Mouse (Mus musculus) myocyte (in vitro differentiated cells): Measurements from ENCODE around the gene Sys1.

Source experiments
- MYOD1 ChIP-seq, 3 experiments: IDR thresholded peaks; one replicate each; pipeline ENCODE4 v1.6.1; 2011; ENCODE audit warnings: control low read depth in 2 of 3, low read depth in 2 of 3, mild to moderate bottlenecking in 2 of 3, moderate library complexity in 1 of 3; ENCODE audit not compliant: insufficient read length in 2 of 3, control insufficient read depth in 1 of 3
- MYOG ChIP-seq, 3 experiments: IDR thresholded peaks; one replicate each; pipeline ENCODE4 v1.6.1; 2011; ENCODE audit warnings: control low read depth in 2 of 3, low read depth in 2 of 3, mild to moderate bottlenecking in 2 of 3; ENCODE audit not compliant: insufficient read length in 2 of 3, control insufficient read depth in 1 of 3, insufficient read depth in 1 of 3
- POLR2A ChIP-seq: IDR thresholded peaks from one replicate; pipeline ENCODE4 v1.6.1; 2011; ENCODE audit warnings: low read depth, mild to moderate bottlenecking, control low read depth, moderate library complexity; ENCODE audit not compliant: insufficient read length
- POLR2AphosphoS2 ChIP-seq: IDR thresholded peaks from one replicate; pipeline ENCODE4 v1.6.1; 2011; ENCODE audit warnings: low read depth, control low read depth; ENCODE audit not compliant: insufficient read length
- SRF ChIP-seq: IDR thresholded peaks from one replicate; pipeline ENCODE4 v1.6.1; 2011; ENCODE audit warnings: low read depth; ENCODE audit not compliant: control insufficient read depth, insufficient read length
- TCF12 ChIP-seq: IDR thresholded peaks from one replicate; pipeline ENCODE4 v1.6.1; 2011; ENCODE audit warnings: mild to moderate bottlenecking, control low read depth; ENCODE audit not compliant: poor library complexity, insufficient read depth, severe bottlenecking
- USF1 ChIP-seq: IDR thresholded peaks from one replicate; pipeline ENCODE4 v1.6.1; 2011; ENCODE audit warnings: low read depth, mild to moderate bottlenecking, control low read depth, moderate library complexity

DNA sequence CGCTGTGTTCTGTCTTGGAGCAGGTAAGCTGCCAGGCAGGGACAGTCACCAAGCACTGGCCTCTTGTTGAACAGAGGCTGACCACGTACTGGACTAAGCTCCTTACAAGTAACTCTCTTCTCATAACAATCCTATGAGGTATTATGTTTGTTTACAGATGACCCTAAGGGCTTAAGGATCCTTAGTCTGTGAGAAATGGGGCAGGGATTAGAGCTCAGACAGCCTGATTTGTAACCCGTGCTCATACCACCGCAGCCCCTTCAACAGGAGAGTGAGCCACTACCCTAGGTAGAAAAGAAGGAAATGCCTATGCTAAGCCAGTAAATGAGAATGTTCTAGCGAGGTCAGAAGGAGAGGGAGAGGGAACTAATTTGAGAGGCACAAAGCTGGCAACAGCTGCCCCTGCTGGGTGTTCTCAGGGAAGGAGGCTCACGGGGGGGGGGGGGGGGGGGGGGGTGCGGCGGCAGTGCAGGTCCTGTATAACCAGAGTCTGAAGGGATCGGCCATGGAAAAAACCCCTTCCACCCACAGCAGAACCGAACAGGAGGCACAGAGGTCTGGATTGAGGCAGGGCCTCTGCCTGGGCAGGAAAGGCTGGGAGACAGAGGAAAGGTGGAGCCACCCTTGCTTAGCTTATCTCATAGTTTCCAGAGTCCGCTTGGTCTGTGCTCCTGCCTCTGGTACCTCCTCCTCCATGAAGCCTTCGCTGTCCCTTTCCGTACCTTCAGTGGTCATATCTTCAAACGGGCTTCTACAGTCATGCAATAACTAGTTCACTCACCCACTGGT lies 55.6 kb downstream of the Sys1 start:
- no peak for TF ChIP-seq POLR2A
- peak; percentile 8 for TF ChIP-seq POLR2AphosphoS2
- TF ChIP-seq MYOD1 (IDR thresholded peaks at IDR 0.05; ENCODE audit: control insufficient read depth in 1 of 3, insufficient read length in 2 of 3, low read depth in 2 of 3): peak in 1 of 3 experiments; percentile 10
- no peak for TF ChIP-seq USF1
- no peak for TF ChIP-seq TCF12
- no peak for TF ChIP-seq MYOG (IDR thresholded peaks at IDR 0.05; ENCODE audit: control insufficient read depth in 1 of 3, insufficient read depth in 1 of 3, insufficient read length in 2 of 3, low read depth in 2 of 3)
- no peak for TF ChIP-seq SRF
